Mouse (Mus musculus) myocyte (in vitro differentiated cells): ENCODE results near the gene Rad51b. TPM values are rescaled to one million over a fixed set of nuclear protein-coding genes. Genes with fewer than 3 reads are reported as not detected.

Source experiments
- H3K27me3 ChIP-seq: one replicate; pipeline ENCODE4 v1.6.1; 2011; ENCODE audit not compliant: control insufficient read depth, insufficient read depth, insufficient read length
- H3K36me3 ChIP-seq: one replicate; pipeline ENCODE4 v1.6.1; 2011; ENCODE audit not compliant: control insufficient read depth, insufficient read depth
- H3K4me2 ChIP-seq: one replicate; pipeline ENCODE4 v1.6.1; 2011; ENCODE audit warnings: low read depth, control low read depth
- H3K4me3 ChIP-seq: one replicate; pipeline ENCODE4 v1.5.1; 2011; ENCODE audit warnings: mild to moderate bottlenecking, control low read depth, moderate library complexity
- H3K79me2 ChIP-seq: one replicate; pipeline ENCODE4 v1.6.1; 2011; ENCODE audit not compliant: control insufficient read depth, insufficient read depth
- H3ac ChIP-seq: one replicate; pipeline ENCODE4 v1.6.1; 2011; ENCODE audit not compliant: control insufficient read depth, insufficient read length
- CEBPB ChIP-seq: IDR thresholded peaks from 2 replicates; pipeline ENCODE4 v1.6.1; 2011; ENCODE audit warnings: mild to moderate bottlenecking, moderate library complexity; ENCODE audit not compliant: poor library complexity, insufficient read depth, severe bottlenecking
- E2F4 ChIP-seq: IDR thresholded peaks from one replicate; pipeline ENCODE4 v1.6.1; 2011; ENCODE audit warnings: mild to moderate bottlenecking, control low read depth, moderate library complexity; ENCODE audit not compliant: insufficient read depth
- MAX ChIP-seq: IDR thresholded peaks from one replicate; pipeline ENCODE4 v1.6.1; 2011; ENCODE audit warnings: low read depth, mild to moderate bottlenecking, control low read depth
- MYOD1 ChIP-seq, 3 experiments: IDR thresholded peaks; one replicate each; pipeline ENCODE4 v1.6.1; 2011; ENCODE audit warnings: control low read depth in 2 of 3, low read depth in 2 of 3, mild to moderate bottlenecking in 2 of 3, moderate library complexity in 1 of 3; ENCODE audit not compliant: insufficient read length in 2 of 3, control insufficient read depth in 1 of 3
- MYOG ChIP-seq, 3 experiments: IDR thresholded peaks; one replicate each; pipeline ENCODE4 v1.6.1; 2011; ENCODE audit warnings: control low read depth in 2 of 3, low read depth in 2 of 3, mild to moderate bottlenecking in 2 of 3; ENCODE audit not compliant: insufficient read length in 2 of 3, control insufficient read depth in 1 of 3, insufficient read depth in 1 of 3
- POLR2A ChIP-seq: IDR thresholded peaks from one replicate; pipeline ENCODE4 v1.6.1; 2011; ENCODE audit warnings: low read depth, mild to moderate bottlenecking, control low read depth, moderate library complexity; ENCODE audit not compliant: insufficient read length
- POLR2AphosphoS2 ChIP-seq: IDR thresholded peaks from one replicate; pipeline ENCODE4 v1.6.1; 2011; ENCODE audit warnings: low read depth, control low read depth; ENCODE audit not compliant: insufficient read length
- REST ChIP-seq: IDR thresholded peaks from one replicate; pipeline ENCODE4 v1.6.1; 2011; ENCODE audit warnings: mild to moderate bottlenecking, control low read depth, moderate library complexity; ENCODE audit not compliant: insufficient read depth, insufficient read length
- SRF ChIP-seq: IDR thresholded peaks from one replicate; pipeline ENCODE4 v1.6.1; 2011; ENCODE audit warnings: low read depth; ENCODE audit not compliant: control insufficient read depth, insufficient read length
- TCF12 ChIP-seq: IDR thresholded peaks from one replicate; pipeline ENCODE4 v1.6.1; 2011; ENCODE audit warnings: mild to moderate bottlenecking, control low read depth; ENCODE audit not compliant: poor library complexity, insufficient read depth, severe bottlenecking
- TCF3 ChIP-seq: IDR thresholded peaks from one replicate; pipeline ENCODE4 v1.6.1; 2011; ENCODE audit warnings: low read depth, control low read depth; ENCODE audit not compliant: insufficient read length
- USF1 ChIP-seq: IDR thresholded peaks from one replicate; pipeline ENCODE4 v1.6.1; 2011; ENCODE audit warnings: low read depth, mild to moderate bottlenecking, control low read depth, moderate library complexity
- polyA plus RNA-seq: library from polyadenylated mRNA; unstranded; fragments of >200 nt; fragmentation: generic; extraction: Trizol; gene quantifications from one replicate; pipeline ENCODE4 v1.2.1, GENCODE M21; 2012; ENCODE audit warnings: missing spikeins

Rad51b gene
- polyA plus RNA-seq, 1 experiment, result 1.8 TPM

DNA sequence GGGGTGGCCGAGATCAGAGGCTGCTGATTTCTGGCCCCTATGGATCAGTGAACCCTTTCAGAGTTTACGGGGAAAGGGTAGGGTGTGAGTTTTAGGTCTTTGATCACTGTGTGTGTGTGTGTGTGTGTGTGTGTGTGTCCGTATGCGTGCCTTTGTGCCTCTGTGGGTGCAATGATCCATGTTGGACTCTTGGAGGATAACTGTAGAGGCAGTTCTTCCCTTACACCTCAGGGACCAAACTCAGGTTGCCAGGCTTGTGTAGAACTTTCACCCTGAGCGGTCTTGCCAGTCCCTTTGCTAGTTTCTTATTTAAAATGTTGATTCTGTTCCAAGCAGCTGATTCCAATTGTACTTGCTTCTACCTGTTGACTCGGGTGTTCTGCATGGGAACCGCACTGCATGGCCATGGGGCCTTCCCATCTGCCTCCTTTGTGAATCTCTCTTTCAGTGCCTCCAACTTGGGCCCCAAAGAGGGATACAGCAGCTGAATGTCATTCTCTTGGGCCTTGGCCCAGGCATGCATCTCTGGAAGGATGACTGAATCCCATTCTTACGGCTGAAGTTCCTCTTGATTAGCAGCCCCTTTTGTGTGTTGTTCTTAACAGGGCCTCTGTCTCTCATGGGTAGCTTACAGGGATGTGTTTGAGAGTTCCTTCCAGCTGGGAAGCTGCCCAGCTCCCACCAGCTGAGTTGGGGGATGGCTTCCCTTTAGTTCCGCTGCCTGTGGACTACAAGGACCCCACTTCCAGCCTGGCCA lies 383.0 kb downstream of the Rad51b start:
- peak overlapping the region; percentile 8 for H3K4me2 ChIP-seq
- TF ChIP-seq MYOG (IDR thresholded peaks at IDR 0.05; ENCODE audit: control insufficient read depth in 1 of 3, insufficient read depth in 1 of 3, insufficient read length in 2 of 3, low read depth in 2 of 3) (no peak), E2F4 (no peak), REST (no peak), SRF (no peak), CEBPB (no peak)

DNA sequence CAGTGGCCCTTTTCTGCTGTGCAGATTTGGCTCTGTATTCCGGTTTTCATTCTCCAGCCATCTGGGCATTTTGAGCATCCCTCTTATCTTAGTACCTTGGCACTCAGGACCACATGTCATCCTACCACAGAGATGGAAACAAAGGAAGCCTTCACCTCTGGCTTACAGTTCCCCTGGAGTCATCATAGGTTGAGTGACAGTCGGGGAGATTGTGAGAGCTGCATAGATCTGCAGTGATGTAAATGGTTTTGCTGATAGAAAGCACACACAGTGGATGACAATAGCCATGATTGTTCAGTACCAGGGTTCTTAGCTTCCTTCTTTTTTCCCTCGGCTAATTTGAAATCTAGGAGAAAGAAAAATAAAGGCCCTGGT lies 383.6 kb downstream of the Rad51b start:
- TF ChIP-seq MAX, result no peak
- no peak for TF ChIP-seq USF1
- no peak for TF ChIP-seq CEBPB
- TF ChIP-seq TCF3, result no peak
- TF ChIP-seq MYOD1 (IDR thresholded peaks at IDR 0.05; ENCODE audit: control insufficient read depth in 1 of 3, insufficient read length in 2 of 3, low read depth in 2 of 3), result no peak
- no peak for TF ChIP-seq MYOG (IDR thresholded peaks at IDR 0.05; ENCODE audit: control insufficient read depth in 1 of 3, insufficient read depth in 1 of 3, insufficient read length in 2 of 3, low read depth in 2 of 3)
- no peak for TF ChIP-seq SRF
- H3K27me3 ChIP-seq, result no peaks in the 10 kb centered on the region
- H3K4me3 ChIP-seq, result no peak overlapping the region
- no peaks in the 10 kb centered on the region for H3K79me2 ChIP-seq
- H3K4me2 ChIP-seq, result no peak overlapping the region
- no peaks in the 10 kb centered on the region for H3K36me3 ChIP-seq
- H3ac ChIP-seq, result no peak overlapping the region

More for the DNA sequence above, 383.0 kb downstream of the Rad51b start:
- Histone ChIP-seq H3K4me3 (no peak overlapping the region), H3K27me3 (no peaks in the 10 kb centered on the region), H3ac (no peak overlapping the region), H3K79me2 (no peaks in the 10 kb centered on the region), H3K36me3 (no peaks in the 10 kb centered on the region)

GRCm38 (mm10) chr12:79681571-79681970 lies 384.5 kb downstream of the Rad51b start:
- no peaks in the 10 kb centered on the region for H3K79me2 ChIP-seq
- no peak overlapping the region for H3ac ChIP-seq
- H3K36me3 ChIP-seq, result no peaks in the 10 kb centered on the region
- H3K4me2 ChIP-seq, result no peak overlapping the region
- H3K27me3 ChIP-seq, result no peaks in the 10 kb centered on the region
- no peak overlapping the region for H3K4me3 ChIP-seq
- no peak for TF ChIP-seq SRF
- no peak for TF ChIP-seq POLR2AphosphoS2
- TF ChIP-seq POLR2A, result no peak
- no peak for TF ChIP-seq MYOD1 (IDR thresholded peaks at IDR 0.05; ENCODE audit: control insufficient read depth in 1 of 3, insufficient read length in 2 of 3, low read depth in 2 of 3)
- no peak for TF ChIP-seq TCF3
- no peak for TF ChIP-seq E2F4
- no peak for TF ChIP-seq MAX
- no peak for TF ChIP-seq REST
- TF ChIP-seq MYOG (IDR thresholded peaks at IDR 0.05; ENCODE audit: control insufficient read depth in 1 of 3, insufficient read depth in 1 of 3, insufficient read length in 2 of 3, low read depth in 2 of 3), result no peak
- no peak for TF ChIP-seq CEBPB
- TF ChIP-seq TCF12, result no peak
- no peak for TF ChIP-seq USF1

DNA sequence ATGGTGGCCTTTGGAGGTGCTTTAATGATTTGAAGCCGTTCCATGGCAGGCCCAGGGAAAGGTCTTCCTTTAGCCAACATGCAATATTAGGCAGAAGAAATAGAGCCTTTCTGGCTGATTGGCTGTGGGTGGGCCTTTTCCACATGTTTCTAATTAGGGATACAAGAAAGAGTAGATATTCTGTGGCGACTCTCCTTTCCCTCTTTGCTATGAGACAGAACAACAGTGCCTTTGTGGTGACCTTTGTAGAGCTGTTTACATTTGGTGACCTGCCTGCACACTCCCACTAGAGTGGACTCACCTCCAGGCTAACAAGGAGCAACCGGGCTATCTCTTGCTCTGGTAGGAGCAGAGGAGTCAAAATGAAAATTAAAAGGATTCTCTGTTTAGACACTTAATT lies 386.3 kb downstream of the Rad51b start:
- H3K36me3 ChIP-seq, result no peaks in the 10 kb centered on the region
- TF ChIP-seq TCF12 (no peak), MAX (no peak), E2F4 (no peak), POLR2AphosphoS2 (no peak), MYOD1 (IDR thresholded peaks at IDR 0.05; ENCODE audit: control insufficient read depth in 1 of 3, insufficient read length in 2 of 3, low read depth in 2 of 3) (no peak), SRF (no peak), POLR2A (no peak), CEBPB (no peak), MYOG (IDR thresholded peaks at IDR 0.05; ENCODE audit: control insufficient read depth in 1 of 3, insufficient read depth in 1 of 3, insufficient read length in 2 of 3, low read depth in 2 of 3) (no peak), USF1 (no peak), REST (no peak), TCF3 (no peak)
- no peaks in the 10 kb centered on the region for H3K79me2 ChIP-seq
- no peak overlapping the region for H3K4me3 ChIP-seq
- no peak overlapping the region for H3K4me2 ChIP-seq
- H3ac ChIP-seq, result no peak overlapping the region
- H3K27me3 ChIP-seq, result no peaks in the 10 kb centered on the region

DNA sequence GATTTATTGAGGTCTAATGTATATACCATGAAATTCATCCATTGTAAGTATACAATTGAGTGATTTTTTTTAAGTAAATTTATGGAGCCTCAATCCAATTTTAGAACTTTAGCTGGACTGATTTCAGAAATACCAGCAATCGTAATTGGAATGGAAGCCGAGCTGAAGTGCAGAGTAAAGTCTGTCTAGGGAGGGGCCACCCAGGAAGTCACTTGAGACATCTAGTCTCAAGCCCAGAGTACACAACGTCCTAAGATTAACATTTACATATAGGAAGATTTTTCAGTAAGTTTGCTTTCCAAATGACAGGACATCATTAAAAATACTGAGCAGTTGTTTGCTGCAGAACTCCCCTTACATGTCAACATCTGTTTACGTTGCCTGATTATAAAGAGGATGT lies 386.7 kb downstream of the Rad51b start:
- no peak overlapping the region for H3K4me2 ChIP-seq
- TF ChIP-seq POLR2AphosphoS2 (no peak), MAX (no peak), TCF3 (no peak), USF1 (no peak), POLR2A (no peak), MYOG (IDR thresholded peaks at IDR 0.05; ENCODE audit: control insufficient read depth in 1 of 3, insufficient read depth in 1 of 3, insufficient read length in 2 of 3, low read depth in 2 of 3) (no peak), E2F4 (no peak), CEBPB (no peak), REST (no peak), SRF (no peak), TCF12 (no peak), MYOD1 (IDR thresholded peaks at IDR 0.05; ENCODE audit: control insufficient read depth in 1 of 3, insufficient read length in 2 of 3, low read depth in 2 of 3) (no peak)
- no peak overlapping the region for H3ac ChIP-seq
- no peaks in the 10 kb centered on the region for H3K36me3 ChIP-seq
- H3K4me3 ChIP-seq, result no peak overlapping the region
- no peaks in the 10 kb centered on the region for H3K79me2 ChIP-seq
- H3K27me3 ChIP-seq, result no peaks in the 10 kb centered on the region
